Mouse (Mus musculus) intestine, embryonic 14.5 days (tissue): Measurements from ENCODE around the gene Hist1h2af. TPM values are rescaled to one million over a fixed set of nuclear protein-coding genes. Genes with fewer than 3 reads are reported as not detected.
A peak's percentile ranks its signal among the peaks of the same experiment; 100 is the strongest.
"Not testable (repeated sequence)": the region's sequence is repeated elsewhere in the genome, so short reads cannot be mapped to it uniquely, and the experiment has no call there.

Experiments
- ATAC-seq: fragments of 200-750 bp; cut with Nextera tagmentation; replicated peaks from 2 replicates; pipeline ENCODE4 v1.8.0; 2017; ENCODE audit warnings: low read depth, moderate number of reproducible peaks, moderate TSS enrichment, moderate library complexity; ENCODE audit not compliant: low FRiP score, low TSS enrichment
- DNase-seq: peaks from one replicate; pipeline ENCODE4 v3.0.0-alpha.2; 2018; ENCODE audit warnings: low spot score
- H3K27ac ChIP-seq: fragments of 300-500 bp; sonication (generic); 2 replicates; pipeline ENCODE4 v1.5.1; 2014; ENCODE audit warnings: low read depth, mild to moderate bottlenecking, control low read depth
- H3K27me3 ChIP-seq: fragments of 300-500 bp; sonication (generic); replicated peaks from 2 replicates; pipeline ENCODE4 v1.6.1; 2014; ENCODE audit warnings: low read length, control low read depth; ENCODE audit not compliant: control insufficient read depth, insufficient read depth
- H3K36me3 ChIP-seq: fragments of 300-500 bp; sonication (generic); 2 replicates; pipeline ENCODE4 v1.6.1; 2014; ENCODE audit warnings: low read length, control low read depth; ENCODE audit not compliant: control insufficient read depth, insufficient read depth
- H3K4me1 ChIP-seq: fragments of 300-500 bp; sonication (generic); replicated peaks from 2 replicates; pipeline ENCODE4 v1.6.1; 2014; ENCODE audit warnings: low read length, control low read depth, mixed read lengths; ENCODE audit not compliant: control insufficient read depth, insufficient read depth
- H3K4me2 ChIP-seq: fragments of 300-500 bp; sonication (generic); 2 replicates; pipeline ENCODE4 v1.6.1; 2014; ENCODE audit warnings: low read length
- H3K4me3 ChIP-seq: fragments of 300-500 bp; sonication (generic); 2 replicates; pipeline ENCODE4 v1.5.1; 2014; ENCODE audit warnings: low read depth, low read length, control low read depth, mixed read lengths
- H3K9ac ChIP-seq: fragments of 300-500 bp; sonication (generic); 2 replicates; pipeline ENCODE4 v1.6.1; 2014; ENCODE audit warnings: mild to moderate bottlenecking, low read length
- H3K9me3 ChIP-seq: fragments of 300-500 bp; sonication (generic); 2 replicates; pipeline ENCODE4 v1.6.1; 2016; ENCODE audit warnings: low read length, control low read depth; ENCODE audit not compliant: control insufficient read depth
- WGBS: fragments of 180-500 bp; shearing (Covaris S2); extraction: QIAGEN DNeasy Blood & Tissue Kit; methylation state at CpG from one replicate; pipeline ENCODE4 v1.1.7; 2014; 5-methylcytosine and 5-hydroxymethylcytosine counted together
- polyA plus RNA-seq: library from polyadenylated mRNA; unstranded; fragments of >200 nt; fragmentation: Nextera tagmentation; extraction: Ambion mirVana; gene quantifications from 2 replicates; pipeline ENCODE4 v1.2.1, GENCODE M21; 2014

The Hist1h2af gene
- polyA plus RNA-seq, 1 experiment from 2014 or later = 12.1 TPM

- peak; percentile 72 for ATAC-seq
- Histone ChIP-seq H3K27me3 (no peaks in the 10 kb centered on the region), H3K4me2 (peak overlapping the region; percentile 92), H3K9me3 (no peaks in the 10 kb centered on the region), H3K4me3 (peak overlapping the region; percentile 38), H3K27ac (peak overlapping the region; percentile 99), H3K4me1 (no peaks in the 10 kb centered on the region), H3K9ac (peak overlapping the region; percentile 73), H3K36me3 (no peaks in the 10 kb centered on the region)
- WGBS = 3% methylated on average over 18 of the region's 18 CpGs
- DNase-seq = peak; percentile 72
Measured at GRCm38 (mm10) chr13:23562699-23563462, 29.2 kb downstream of the Hist1h2af start.

GRCm38 (mm10) chr13:23564482-23564881 is 30.8 kb downstream of the Hist1h2af start:
- WGBS = 82% methylated on average over 2 of the region's 2 CpGs
- DNase-seq = no peak
- no peak overlapping the region for H3K4me3 ChIP-seq
- H3K27me3 ChIP-seq = no peaks in the 10 kb centered on the region
- H3K27ac ChIP-seq = no peak overlapping the region
- H3K9me3 ChIP-seq = no peaks in the 10 kb centered on the region
- no peak overlapping the region for H3K9ac ChIP-seq
- H3K36me3 ChIP-seq = no peaks in the 10 kb centered on the region
- H3K4me2 ChIP-seq = no peak overlapping the region
- no peaks in the 10 kb centered on the region for H3K4me1 ChIP-seq
- ATAC-seq = no peak

GRCm38 (mm10) chr13:23570261-23571021 is 36.7 kb downstream of the Hist1h2af start:
- H3K4me1 ChIP-seq, H3K9me3 ChIP-seq, H3K36me3 ChIP-seq, DNase-seq, ATAC-seq, H3K27me3 ChIP-seq: not testable (repeated sequence)
- Histone ChIP-seq H3K4me2 (peak overlapping the region; percentile 51), H3K9ac (peak overlapping the region; percentile 59), H3K4me3 (peak overlapping the region; percentile 59), H3K27ac (peak overlapping the region; percentile 98)
- WGBS = 4% methylated on average over 20 of the region's 41 CpGs

- Histone ChIP-seq H3K4me2 (peak within 1 kb of the TSS; percentile 79), H3K27me3 (no peaks in the 10 kb centered on the region), H3K36me3 (no peaks in the 10 kb centered on the region), H3K4me3 (peak within 1 kb of the TSS; percentile 59), H3K27ac (peak within 1 kb of the TSS; percentile 98), H3K9ac (peak within 1 kb of the TSS; percentile 83), H3K4me1 (0 out of 2 replicates have a peak, but pooled peaks cover 3% of the 10 kb centered on the region), H3K9me3 (no peaks in the 10 kb centered on the region)
- WGBS = under 1% methylated on average over 18 of the region's 18 CpGs
- DNase-seq = peak; percentile 86
- peak; percentile 85 for ATAC-seq
Measured at GRCm38 (mm10) chr13:23571022-23571503, 37.4 kb downstream of the Hist1h2af start, which contains the start of the genes Hist1h2ae and Hist1h2bg. Hist1h2ae (minus strand) TSS chr13:23571220. Hist1h2bg (plus strand) TSS chr13:23571396.

GRCm38 (mm10) chr13:23571504-23572217 is 38.0 kb downstream of the Hist1h2af start:
- under 1% methylated on average over 12 of the region's 34 CpGs for WGBS
- Histone ChIP-seq H3K27ac (peak overlapping the region; percentile 98), H3K4me2 (peak overlapping the region; percentile 79), H3K4me3 (peak overlapping the region; percentile 59), H3K9ac (peak overlapping the region; percentile 83)
- not testable (repeated sequence) for DNase-seq, ATAC-seq, H3K9me3 ChIP-seq, H3K27me3 ChIP-seq, H3K4me1 ChIP-seq, H3K36me3 ChIP-seq

- ATAC-seq (no peak), DNase-seq (no peak)
- H3K4me2 ChIP-seq = peak overlapping the region; percentile 79
- peak overlapping the region; percentile 98 for H3K27ac ChIP-seq
- H3K9ac ChIP-seq = peak overlapping the region; percentile 83
- peak overlapping the region; percentile 59 for H3K4me3 ChIP-seq
- no peaks in the 10 kb centered on the region for H3K27me3 ChIP-seq
- no peaks in the 10 kb centered on the region for H3K9me3 ChIP-seq
- no peaks in the 10 kb centered on the region for H3K36me3 ChIP-seq
- 19% methylated on average over 2 of the region's 2 CpGs for WGBS
- peaks cover 14% of the 10 kb centered on the region for H3K4me1 ChIP-seq
Measured at GRCm38 (mm10) chr13:23572218-23573033, 38.7 kb downstream of the Hist1h2af start.

GRCm38 (mm10) chr13:23573034-23573897 is 39.6 kb downstream of the Hist1h2af start:
- not testable (repeated sequence) for H3K9me3 ChIP-seq, ATAC-seq, H3K27me3 ChIP-seq, H3K36me3 ChIP-seq
- Histone ChIP-seq H3K4me2 (peak overlapping the region; percentile 79), H3K4me3 (peak overlapping the region; percentile 59), H3K27ac (peak overlapping the region; percentile 98), H3K9ac (peak overlapping the region; percentile 83), H3K4me1 (peaks cover 14% of the 10 kb centered on the region)
- peak; percentile 77 for DNase-seq
- 10% methylated on average over 17 of the region's 20 CpGs for WGBS
